Mouse (Mus musculus) small intestine, adult 2 months (tissue): ENCODE data around the gene Itga5.

Source experiments
- CTCF ChIP-seq: fragments of 200-500 bp; IDR thresholded peaks from 2 replicates; pipeline ENCODE4 v1.5.1; 2012; ENCODE audit warnings: low read depth, mild to moderate bottlenecking, control low read depth, inconsistent platforms, low read length, moderate library complexity, mixed read lengths; ENCODE audit not compliant: insufficient replicate concordance, insufficient read length; ENCODE audit errors: extremely low read depth
- POLR2A ChIP-seq: fragments of 200-500 bp; IDR thresholded peaks from 2 replicates; pipeline ENCODE4 v1.6.1; 2012; ENCODE audit warnings: low read depth, mild to moderate bottlenecking, control low read depth, inconsistent platforms, low read length, moderate library complexity

- no peak for TF ChIP-seq CTCF
- TF ChIP-seq POLR2A: no peak
Observed at GRCm38 (mm10) chr15:103401361-103401760, 34.8 kb upstream of the Itga5 start.
